Mouse (Mus musculus) liver, postnatal 0 days (tissue): Measurements from ENCODE around the gene 4930402H24Rik.

Experiments
- CTCF ChIP-seq: sonication (generic); IDR thresholded peaks from 2 replicates; pipeline ENCODE4 v1.5.1; 2016; ENCODE audit warnings: antibody characterized with exemption, low read depth
- EP300 ChIP-seq: IDR thresholded peaks from 2 replicates; pipeline ENCODE4 v1.6.1; 2016; ENCODE audit warnings: antibody characterized with exemption, low read depth, mild to moderate bottlenecking

GRCm38 (mm10) chr2:130767483-130767882 is 138.7 kb downstream of the 4930402H24Rik start:
- TF ChIP-seq CTCF, result peak; percentile 52
- no peak for TF ChIP-seq EP300
